Mouse (Mus musculus) layer of hippocampus, postnatal 14 days (tissue): Measurements from ENCODE around the gene Gm21985. TPM values are rescaled to one million over a fixed set of nuclear protein-coding genes. Genes with fewer than 3 reads are reported as not detected.

Source experiments
- total RNA-seq, 2 experiments: library from RNA; stranded (reverse); gene quantifications; 2 replicates each; pipeline ENCODE4 v1.2.3; 2021

Gm21985 gene
- total RNA-seq, 2 experiments from 2014 or later, result 0.98 to 1.8 TPM

Other genes starting within 250 kb of the Gm21985 start
- not detected for gene Olfr1311, start 241.9 kb upstream of the Gm21985 start, total RNA-seq
- gene Olfr1312, start 216.1 kb upstream of the Gm21985 start, total RNA-seq, result not detected
- gene Olfr1313, start 188.5 kb upstream of the Gm21985 start, total RNA-seq, result not detected
- gene Olfr1314, start 169.5 kb upstream of the Gm21985 start, total RNA-seq, result not detected
- not detected for gene Olfr1315-ps1, start 150.9 kb upstream of the Gm21985 start, total RNA-seq
- gene Olfr1316, start 131.3 kb upstream of the Gm21985 start, total RNA-seq, result not detected
- not detected for gene Olfr1317, start 126.0 kb upstream of the Gm21985 start, total RNA-seq
- gene Olfr1318, start 112.1 kb upstream of the Gm21985 start, total RNA-seq, result not detected
- 10 to 100 TPM; 61.9 to 78.3 TPM for gene Lpcat4, start 26.8 kb upstream of the Gm21985 start, total RNA-seq
- not detected for gene Nutm1, start 7.0 kb upstream of the Gm21985 start, total RNA-seq
- 10 to 100 TPM; 66.1 to 67.8 TPM for gene Nop10, start 4.4 kb upstream of the Gm21985 start, total RNA-seq
- 10 to 100 TPM; 84.5 to 95.5 TPM for gene Slc12a6, start 489 bp upstream of the Gm21985 start, total RNA-seq
- gene Emc4, start 101.7 kb downstream of the Gm21985 start, total RNA-seq, result 100 to 1,000 TPM; 160 to 166 TPM
- gene Katnbl1, start 112.9 kb downstream of the Gm21985 start, total RNA-seq, result 10 to 100 TPM; 11.2 to 12.0 TPM
- 10 to 100 TPM; 38.8 to 39.6 TPM for gene Emc7, start 188.7 kb downstream of the Gm21985 start, total RNA-seq
- 10 to 100 TPM; 10.3 to 12.4 TPM for gene Chrm5, start 214.5 kb downstream of the Gm21985 start, total RNA-seq
- gene Aven, start 226.7 kb downstream of the Gm21985 start, total RNA-seq, result 1 to 10 TPM; 7.9 to 8.0 TPM